Mouse (Mus musculus) kidney, adult 2 months (tissue): ENCODE data around the gene Ppp1r26.

Source experiments
- CTCF ChIP-seq: fragments of 200-500 bp; conservative IDR thresholded peaks from 2 replicates; pipeline ENCODE4 v1.5.1; 2011; ENCODE audit warnings: low read depth, mild to moderate bottlenecking, control low read depth, low read length, moderate library complexity, mixed read lengths; ENCODE audit not compliant: insufficient read depth, insufficient read length
- POLR2A ChIP-seq: fragments of 200-500 bp; IDR thresholded peaks from one replicate; pipeline ENCODE4 v1.6.1; 2011; ENCODE audit warnings: low read depth, low read length, control low read depth

- no peak for TF ChIP-seq CTCF
- no peak for TF ChIP-seq POLR2A
Measured at GRCm38 (mm10) chr2:28401647-28402046, 45.0 kb upstream of the Ppp1r26 start.
